Mouse (Mus musculus) bone marrow, adult 2 months (tissue): Measurements from ENCODE around the gene Fhl4.

ENCODE experiments used
- CTCF ChIP-seq: fragments of 200-500 bp; IDR thresholded peaks from 2 replicates; pipeline ENCODE4 v1.5.1; 2011; ENCODE audit warnings: low read length, control low read depth; ENCODE audit not compliant: control insufficient read depth, insufficient read depth
- POLR2A ChIP-seq: fragments of 200-500 bp; IDR thresholded peaks from 2 replicates; pipeline ENCODE4 v1.6.1; 2011; ENCODE audit warnings: low read depth, mild to moderate bottlenecking, control low read depth, low read length, borderline replicate concordance; ENCODE audit not compliant: control insufficient read depth

DNA sequence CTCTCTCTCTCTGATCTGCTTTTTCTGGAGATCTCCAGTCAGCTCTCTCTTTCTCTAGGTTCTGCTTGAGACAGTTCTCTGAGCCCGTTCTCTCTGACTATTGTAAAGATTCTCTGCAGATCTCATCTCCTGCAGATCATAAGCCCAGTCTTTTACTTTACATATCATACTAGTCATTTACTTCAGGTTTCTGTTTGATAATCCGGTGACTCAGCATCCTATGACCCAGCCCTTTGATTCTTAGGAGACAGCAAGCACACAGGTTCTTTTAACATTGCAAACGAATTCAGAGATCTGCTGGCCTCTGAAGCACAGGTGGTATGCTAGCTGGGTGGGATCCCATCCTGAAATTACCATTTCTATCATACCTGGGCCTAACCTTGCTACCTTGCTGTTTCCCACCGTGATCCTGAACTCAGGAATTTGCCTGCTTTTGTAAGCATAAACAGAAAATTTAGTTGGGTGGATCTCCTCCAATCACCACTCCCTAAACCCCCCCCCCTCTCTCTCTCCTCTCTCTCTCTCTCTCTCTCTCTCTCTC lies 51.6 kb downstream of the Fhl4 start:
- TF ChIP-seq CTCF (no peak), POLR2A (no peak)
